Mouse (Mus musculus) lung, embryonic 14.5 days (tissue): ENCODE results near the gene Ano3. TPM values are rescaled to one million over a fixed set of nuclear protein-coding genes. Genes with fewer than 3 reads are reported as not detected.
A peak's percentile ranks its signal among the peaks of the same experiment; 100 is the strongest.

Experiments used
- ATAC-seq: fragments of 200-750 bp; cut with Nextera tagmentation; 2 replicates; pipeline ENCODE4 v1.8.0; 2017; ENCODE audit warnings: mild to moderate bottlenecking, moderate TSS enrichment, moderate library complexity; ENCODE audit not compliant: insufficient read depth
- DNase-seq: peaks from one replicate; pipeline ENCODE4 v3.0.0-alpha.2; 2015
- H3K27ac ChIP-seq: fragments of 300-500 bp; sonication (generic); 2 replicates; pipeline ENCODE4 v1.5.1; 2014; ENCODE audit warnings: low read depth, mild to moderate bottlenecking, moderate library complexity
- H3K27me3 ChIP-seq: fragments of 300-500 bp; sonication (generic); 2 replicates; pipeline ENCODE4 v1.6.1; 2014; ENCODE audit warnings: low read length, control low read depth; ENCODE audit not compliant: insufficient read depth
- H3K36me3 ChIP-seq: fragments of 300-500 bp; sonication (generic); 2 replicates; pipeline ENCODE4 v1.6.1; 2014; ENCODE audit warnings: control low read depth; ENCODE audit not compliant: insufficient read depth
- H3K4me1 ChIP-seq: fragments of 300-500 bp; sonication (generic); 2 replicates; pipeline ENCODE4 v1.6.1; 2014; ENCODE audit warnings: antibody characterized with exemption, control low read depth; ENCODE audit not compliant: insufficient read depth
- H3K4me2 ChIP-seq: fragments of 300-500 bp; sonication (generic); 2 replicates; pipeline ENCODE4 v1.6.1; 2014; ENCODE audit warnings: mild to moderate bottlenecking
- H3K4me3 ChIP-seq: fragments of 300-500 bp; sonication (generic); 2 replicates; pipeline ENCODE4 v1.5.1; 2014; ENCODE audit warnings: low read depth, low read length
- H3K9ac ChIP-seq: fragments of 300-500 bp; sonication (generic); 2 replicates; pipeline ENCODE4 v1.6.1; 2014
- H3K9me3 ChIP-seq: fragments of 300-500 bp; sonication (generic); 2 replicates; pipeline ENCODE4 v1.6.1; 2016; ENCODE audit warnings: low read depth, low read length, control low read depth
- CTCF ChIP-seq: IDR thresholded peaks from 2 replicates; pipeline ENCODE4 v1.5.1; 2016; ENCODE audit warnings: antibody characterized with exemption, low read depth
- WGBS: fragments of 180-500 bp; shearing (Covaris S2); extraction: QIAGEN DNeasy Blood & Tissue Kit; methylation state at CpG from one replicate; pipeline ENCODE4 v1.1.7; 2014; 5-methylcytosine and 5-hydroxymethylcytosine counted together
- polyA plus RNA-seq: library from polyadenylated mRNA; unstranded; fragments of >200 nt; fragmentation: Nextera tagmentation; extraction: Ambion mirVana; gene quantifications from 2 replicates; pipeline ENCODE4 v1.2.1, GENCODE M21; 2014

Gene Ano3
- polyA plus RNA-seq, 1 experiment from 2014 or later = 0.08 TPM

DNA sequence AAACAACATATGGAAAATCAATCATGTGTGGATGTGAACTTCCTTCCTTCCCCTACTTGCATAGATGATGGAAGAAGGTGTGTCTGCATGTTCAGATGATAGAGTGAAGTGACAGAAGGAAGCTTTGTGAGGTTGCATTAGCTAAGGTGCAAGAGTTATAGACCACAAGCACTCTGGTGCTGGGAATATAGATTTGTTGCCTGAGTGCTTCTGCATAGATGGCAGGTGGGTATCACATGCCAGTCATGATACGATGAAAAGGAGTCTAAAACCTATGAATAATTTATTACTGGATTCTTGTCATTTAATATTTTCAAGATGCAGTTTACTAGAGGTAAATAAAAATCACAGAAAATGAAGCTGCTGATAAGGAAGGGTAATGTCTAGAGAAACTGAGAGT lies 210.9 kb downstream of the Ano3 start:
- H3K4me3 ChIP-seq = no peak overlapping the region
- H3K9me3 ChIP-seq = no peaks in the 10 kb centered on the region
- no peak overlapping the region for H3K27ac ChIP-seq
- TF ChIP-seq CTCF = no peak
- no peaks in the 10 kb centered on the region for H3K4me1 ChIP-seq
- H3K36me3 ChIP-seq = no peaks in the 10 kb centered on the region
- H3K4me2 ChIP-seq = no peak overlapping the region
- H3K27me3 ChIP-seq = no peaks in the 10 kb centered on the region
- no peak overlapping the region for H3K9ac ChIP-seq
- no peak for ATAC-seq
- DNase-seq = no peak
- WGBS = 83% methylated on average over 1 of the region's 1 CpGs

DNA sequence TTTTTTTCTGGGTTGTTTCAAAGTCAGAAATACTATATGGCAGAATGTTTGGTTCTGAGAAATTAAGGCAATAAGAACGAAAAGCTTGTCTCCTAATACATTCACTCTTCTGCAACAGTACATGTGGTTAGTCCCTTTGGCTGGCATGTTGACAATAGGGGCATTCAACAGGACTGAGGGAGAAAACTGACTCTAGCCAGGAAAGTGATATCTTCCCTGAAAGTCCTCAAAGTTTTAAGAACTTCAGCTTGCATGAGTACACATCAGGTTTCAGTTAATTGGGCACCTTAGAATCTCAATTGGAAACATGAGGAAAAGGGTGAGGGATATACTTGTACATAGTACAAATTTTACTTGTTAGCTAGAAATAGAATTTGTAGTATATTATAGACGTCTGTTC lies 212.7 kb downstream of the Ano3 start:
- WGBS = 59% methylated on average over 2 of the region's 2 CpGs
- no peak for ATAC-seq
- DNase-seq = no peak
- Histone ChIP-seq H3K27ac (no peak overlapping the region), H3K27me3 (no peaks in the 10 kb centered on the region), H3K9ac (no peak overlapping the region), H3K36me3 (no peaks in the 10 kb centered on the region), H3K9me3 (no peaks in the 10 kb centered on the region), H3K4me3 (no peak overlapping the region), H3K4me1 (no peaks in the 10 kb centered on the region), H3K4me2 (no peak overlapping the region)
- no peak for TF ChIP-seq CTCF

DNA sequence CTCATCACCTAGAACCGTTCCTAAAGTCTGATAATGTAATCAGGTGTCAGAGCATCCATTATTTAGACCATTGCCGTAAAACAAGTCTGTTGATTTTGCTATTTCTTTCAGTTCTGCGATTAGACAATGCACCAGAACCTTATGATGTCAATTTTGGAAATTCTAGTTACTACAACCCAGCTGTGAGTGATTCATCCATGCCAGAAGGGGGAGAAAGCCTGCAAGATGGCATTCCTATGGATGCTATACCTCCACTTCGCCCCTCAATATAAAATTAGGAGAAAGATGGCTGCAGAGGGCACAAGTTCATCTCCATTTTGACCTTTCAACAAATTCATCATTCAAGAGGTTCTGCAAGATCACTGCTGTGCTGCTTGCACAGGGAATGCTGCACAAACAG lies 213.5 kb downstream of the Ano3 start:
- Histone ChIP-seq H3K4me2 (no peak overlapping the region), H3K4me1 (no peaks in the 10 kb centered on the region), H3K27me3 (no peaks in the 10 kb centered on the region), H3K9ac (no peak overlapping the region), H3K36me3 (no peaks in the 10 kb centered on the region), H3K27ac (no peak overlapping the region), H3K4me3 (no peak overlapping the region), H3K9me3 (no peaks in the 10 kb centered on the region)
- WGBS = 63% methylated on average over 4 of the region's 4 CpGs
- TF ChIP-seq CTCF = no peak
- DNase-seq (no peak), ATAC-seq (no peak)

DNA sequence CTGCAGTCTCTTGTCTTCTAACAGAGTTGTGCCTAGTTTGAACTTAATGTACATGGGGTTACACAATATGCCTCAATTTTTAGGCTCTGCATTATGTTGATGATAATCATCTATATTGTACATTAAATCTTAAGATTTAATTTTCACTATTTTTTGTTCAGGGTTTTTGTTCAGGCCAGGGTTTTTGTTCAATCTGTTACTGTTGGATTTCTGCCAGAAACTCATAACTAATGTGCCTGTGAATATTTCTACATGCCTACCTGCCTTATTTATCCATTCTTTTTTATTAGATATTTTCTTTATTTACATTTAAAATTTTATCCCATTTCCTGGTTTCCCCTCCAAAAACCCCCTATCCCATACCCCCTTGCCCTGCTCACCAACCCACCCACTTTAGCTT lies 224.6 kb downstream of the Ano3 start:
- Histone ChIP-seq H3K27me3 (no peaks in the 10 kb centered on the region), H3K9me3 (no peaks in the 10 kb centered on the region), H3K27ac (no peak overlapping the region), H3K9ac (no peak overlapping the region), H3K36me3 (no peaks in the 10 kb centered on the region), H3K4me3 (no peak overlapping the region), H3K4me1 (no peaks in the 10 kb centered on the region), H3K4me2 (no peak overlapping the region)
- DNase-seq = no peak
- TF ChIP-seq CTCF = no peak
- ATAC-seq = no peak

DNA sequence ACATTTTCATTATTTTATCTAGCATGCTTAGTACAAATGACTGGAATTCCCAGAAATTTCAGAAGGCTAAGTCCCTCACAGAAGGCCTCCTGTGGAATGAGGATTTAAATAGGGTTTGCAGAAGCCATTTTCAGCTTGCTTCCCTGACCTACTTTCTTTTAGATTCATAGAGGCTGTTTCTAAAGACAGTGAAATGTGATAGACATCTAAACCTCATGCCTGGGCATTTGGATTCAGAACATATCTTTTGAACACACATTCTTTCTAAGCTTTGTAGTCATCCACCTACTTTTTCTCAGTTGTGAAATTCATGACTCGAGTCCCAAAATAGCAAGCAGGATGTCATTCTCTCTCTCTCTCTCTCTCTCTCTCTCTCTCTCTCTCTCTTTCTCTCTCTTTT lies 228.5 kb downstream of the Ano3 start:
- Histone ChIP-seq H3K27ac (no peak overlapping the region), H3K27me3 (no peaks in the 10 kb centered on the region), H3K36me3 (no peaks in the 10 kb centered on the region), H3K4me3 (no peak overlapping the region), H3K4me1 (no peaks in the 10 kb centered on the region), H3K9ac (no peak overlapping the region), H3K4me2 (no peak overlapping the region), H3K9me3 (no peaks in the 10 kb centered on the region)
- DNase-seq = no peak
- 73% methylated on average over 1 of the region's 1 CpGs for WGBS
- no peak for TF ChIP-seq CTCF
- ATAC-seq = no peak

DNA sequence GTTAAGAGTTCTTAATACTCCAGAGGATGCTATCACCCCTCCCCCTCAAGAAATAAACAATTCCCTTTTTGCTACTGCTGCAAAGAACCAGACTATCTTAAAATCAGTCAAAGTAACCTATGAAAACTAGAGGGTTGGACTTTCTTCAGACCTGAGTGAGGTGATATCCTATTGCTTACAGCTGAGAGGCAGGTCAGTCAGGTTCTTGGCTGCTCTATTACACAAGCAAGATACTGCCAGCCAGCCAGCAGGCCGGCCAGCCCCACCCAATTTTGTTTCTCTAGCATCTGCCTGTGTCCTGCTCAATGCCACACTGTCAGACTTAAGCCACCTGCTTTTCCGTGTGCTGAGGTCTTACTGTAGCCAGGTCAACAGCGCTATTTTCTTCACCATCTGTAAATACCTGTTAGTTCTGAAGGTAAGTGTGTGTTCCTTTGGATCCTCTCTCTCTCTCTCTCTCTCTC lies 229.4 kb downstream of the Ano3 start, which contains the start of gene Muc15:
Muc15 (plus strand) TSS at position 51 of the 464 bp plus-strand sequence.
- no peak for ATAC-seq
- H3K27ac ChIP-seq = no peak within 1 kb of the TSS
- no peak for TF ChIP-seq CTCF
- no peaks in the 10 kb centered on the region for H3K36me3 ChIP-seq
- no peaks in the 10 kb centered on the region for H3K9me3 ChIP-seq
- H3K4me1 ChIP-seq = no peaks in the 10 kb centered on the region
- H3K4me3 ChIP-seq = no peak within 1 kb of the TSS
- no peaks in the 10 kb centered on the region for H3K27me3 ChIP-seq
- WGBS = 36% methylated on average over 3 of the region's 3 CpGs
- H3K9ac ChIP-seq = no peak within 1 kb of the TSS
- no peak for DNase-seq
- no peak within 1 kb of the TSS for H3K4me2 ChIP-seq

DNA sequence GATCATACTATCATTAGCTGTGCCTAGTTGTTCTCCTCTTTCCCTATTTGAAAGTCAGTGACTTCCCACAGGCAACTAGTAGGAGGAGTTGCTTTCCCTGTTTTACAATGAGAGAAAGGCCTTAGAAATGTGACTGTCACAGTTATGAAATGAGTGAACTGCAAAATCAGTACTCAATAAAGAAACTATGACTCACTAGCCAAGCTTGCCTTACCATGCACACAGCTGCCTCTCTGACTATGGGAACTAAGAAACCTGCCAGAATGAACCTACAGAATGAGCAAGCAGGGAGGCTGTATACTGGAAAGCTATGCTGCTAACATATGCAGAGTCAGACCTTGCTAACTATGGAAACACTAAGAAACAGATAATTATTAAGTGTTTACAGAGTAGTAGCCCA lies 231.7 kb downstream of the Ano3 start:
- Histone ChIP-seq H3K9me3 (no peaks in the 10 kb centered on the region), H3K27ac (no peak overlapping the region), H3K4me2 (no peak overlapping the region), H3K4me3 (no peak overlapping the region), H3K36me3 (no peaks in the 10 kb centered on the region), H3K4me1 (no peaks in the 10 kb centered on the region), H3K9ac (no peak overlapping the region), H3K27me3 (no peaks in the 10 kb centered on the region)
- no peak for TF ChIP-seq CTCF
- DNase-seq = no peak
- ATAC-seq = no peak

DNA sequence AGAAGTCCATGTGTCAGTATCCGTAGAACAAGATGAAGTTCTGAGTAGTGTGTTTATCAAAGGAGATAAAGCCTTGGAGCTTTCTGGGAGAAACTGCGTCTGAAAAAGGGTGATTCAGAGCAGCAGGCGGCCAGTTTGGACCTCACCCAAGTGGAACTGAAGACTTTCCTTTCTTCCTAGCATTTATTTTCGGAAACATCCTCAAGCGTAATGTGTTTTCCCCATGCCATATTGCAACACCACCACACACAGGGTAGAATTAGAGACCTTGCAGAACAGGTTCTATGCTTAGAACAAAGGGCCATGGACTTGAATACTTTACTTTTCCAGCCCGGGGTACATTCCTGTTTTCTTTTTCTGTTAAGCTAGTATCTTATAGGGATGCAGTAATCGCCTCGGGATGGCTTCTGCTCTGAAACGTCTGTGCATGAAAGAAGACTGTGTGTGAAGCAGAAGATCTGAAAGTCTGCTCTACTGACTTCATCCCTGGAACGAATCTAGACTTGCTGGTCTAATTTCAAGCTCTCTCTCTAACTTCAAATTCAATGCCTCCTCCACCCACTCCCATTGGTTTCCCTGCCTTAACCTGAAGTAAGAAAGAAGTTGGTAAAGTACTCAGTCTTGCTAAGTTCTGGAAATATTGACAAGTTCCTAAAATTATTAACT lies 240.5 kb downstream of the Ano3 start:
- Histone ChIP-seq H3K4me3 (no peak overlapping the region), H3K9ac (no peak overlapping the region), H3K36me3 (no peaks in the 10 kb centered on the region), H3K27ac (no peak overlapping the region), H3K4me2 (no peak overlapping the region), H3K9me3 (no peaks in the 10 kb centered on the region), H3K4me1 (no peaks in the 10 kb centered on the region), H3K27me3 (no peaks in the 10 kb centered on the region)
- DNase-seq (peak; percentile 25), ATAC-seq (no peak)
- TF ChIP-seq CTCF = no peak
- 59% methylated on average over 10 of the region's 10 CpGs for WGBS
